Mouse (Mus musculus) MEL (cell line): ENCODE measurements around the gene Rab44. TPM values are rescaled to one million over a fixed set of nuclear protein-coding genes. Genes with fewer than 3 reads are reported as not detected.

Experiments
- DNase-seq: peaks from one replicate; pipeline ENCODE4 v3.0.0; 2011; ENCODE audit warnings: low read depth, low spot score
- H3K27ac ChIP-seq: 2 replicates; pipeline ENCODE4 v1.5.1; 2012; ENCODE audit warnings: low read depth, mild to moderate bottlenecking, control low read depth, low read length, moderate library complexity; ENCODE audit not compliant: control insufficient read depth
- H3K27me3 ChIP-seq, 2 experiments: fragments of 150-350 bp in 1 of 2; sonication (generic) in 1 of 2; 2 replicates each; pipeline ENCODE4 v1.6.1; 2012; ENCODE audit warnings: low read length in 2 of 2, mild to moderate bottlenecking in 2 of 2, improper control_type of control experiment in 1 of 2, moderate library complexity in 1 of 2; ENCODE audit not compliant: insufficient read depth in 2 of 2, control insufficient read depth in 1 of 2
- H3K36me3 ChIP-seq, 2 experiments: 2 replicates each; pipeline ENCODE4 v1.6.1; 2012 to 2014; ENCODE audit warnings: low read length in 2 of 2, improper control_type of control experiment in 1 of 2, inconsistent platforms in 1 of 2, mild to moderate bottlenecking in 1 of 2; ENCODE audit not compliant: insufficient read depth in 2 of 2, control insufficient read depth in 1 of 2
- H3K4me1 ChIP-seq, 2 experiments: fragments of 150-350 bp in 1 of 2; sonication (generic) in 1 of 2; 2 replicates each; pipeline ENCODE4 v1.6.1; 2012; ENCODE audit warnings: low read length in 2 of 2, improper control_type of control experiment in 1 of 2, mild to moderate bottlenecking in 1 of 2; ENCODE audit not compliant: insufficient read depth in 2 of 2, control insufficient read depth in 1 of 2
- H3K4me3 ChIP-seq, 2 experiments: fragments of 150-350 bp in 1 of 2; sonication (generic) in 1 of 2; 2 replicates each; pipeline ENCODE4 v1.5.1; 2012; ENCODE audit warnings: low read depth in 2 of 2, low read length in 2 of 2, mild to moderate bottlenecking in 2 of 2, moderate library complexity in 2 of 2, control low read depth in 1 of 2, improper control_type of control experiment in 1 of 2; ENCODE audit not compliant: control insufficient read depth in 1 of 2, insufficient read depth in 1 of 2
- H3K79me2 ChIP-seq: 2 replicates; pipeline ENCODE4 v1.6.1; 2012; ENCODE audit warnings: mild to moderate bottlenecking, low read length, moderate library complexity; ENCODE audit not compliant: control insufficient read depth, poor library complexity, insufficient read depth
- H3K9ac ChIP-seq: 2 replicates; pipeline ENCODE4 v1.6.1; 2012; ENCODE audit warnings: low read depth, mild to moderate bottlenecking, control low read depth, low read length, moderate library complexity; ENCODE audit not compliant: control insufficient read depth, poor library complexity, severe bottlenecking
- H3K9me3 ChIP-seq: fragments of 150-350 bp; sonication (generic); replicated peaks from 2 replicates; pipeline ENCODE4 v1.6.1; 2012; ENCODE audit warnings: mild to moderate bottlenecking, low read length, improper control_type of control experiment, moderate library complexity; ENCODE audit not compliant: insufficient read depth
- CHD1 ChIP-seq: IDR thresholded peaks from 2 replicates; pipeline ENCODE4 v1.6.1; 2012; ENCODE audit warnings: low read depth, mild to moderate bottlenecking, inconsistent platforms, low read length, improper control_type of control experiment
- CHD2 ChIP-seq: IDR thresholded peaks from 2 replicates; pipeline ENCODE4 v1.6.1; 2011; ENCODE audit warnings: low read length, improper control_type of control experiment
- CTCF ChIP-seq, 3 experiments: IDR thresholded peaks in 2 of 3; conservative IDR thresholded peaks in 1 of 3; 2 replicates each; pipeline ENCODE4 v1.5.1; 2011 to 2012; ENCODE audit warnings: low read length in 3 of 3, low read depth in 2 of 3, mild to moderate bottlenecking in 2 of 3, improper control_type of control experiment in 1 of 3, inconsistent platforms in 1 of 3, mixed read lengths in 1 of 3, moderate library complexity in 1 of 3; ENCODE audit not compliant: control insufficient read depth in 1 of 3, insufficient read depth in 1 of 3, poor library complexity in 1 of 3, severe bottlenecking in 1 of 3
- E2F4 ChIP-seq: IDR thresholded peaks from 2 replicates; pipeline ENCODE4 v1.6.1; 2011; ENCODE audit warnings: low read depth, low read length, improper control_type of control experiment, borderline replicate concordance
- ETS1 ChIP-seq: IDR thresholded peaks from 2 replicates; pipeline ENCODE4 v1.6.1; 2012; ENCODE audit warnings: low read depth, mild to moderate bottlenecking, inconsistent platforms, low read length, improper control_type of control experiment, moderate library complexity
- KAT2A ChIP-seq: conservative IDR thresholded peaks from 2 replicates; pipeline ENCODE4 v1.6.1; 2012; ENCODE audit warnings: low read depth, low read length, improper control_type of control experiment, inconsistent platforms
- MAFK ChIP-seq: IDR thresholded peaks from 2 replicates; pipeline ENCODE4 v1.6.1; 2011; ENCODE audit warnings: low read depth, mild to moderate bottlenecking, low read length, improper control_type of control experiment, borderline replicate concordance
- MAZ ChIP-seq: IDR thresholded peaks from 2 replicates; pipeline ENCODE4 v1.6.1; 2012; ENCODE audit warnings: low read depth, mild to moderate bottlenecking, inconsistent platforms, low read length, improper control_type of control experiment
- MEF2A ChIP-seq: IDR thresholded peaks from 2 replicates; pipeline ENCODE4 v1.6.1; 2014; ENCODE audit warnings: low read depth, mild to moderate bottlenecking, inconsistent platforms, low read length, improper control_type of control experiment; ENCODE audit not compliant: poor library complexity, insufficient replicate concordance, severe bottlenecking; ENCODE audit errors: extremely low read depth
- MXI1 ChIP-seq: IDR thresholded peaks from 2 replicates; pipeline ENCODE4 v1.6.1; 2011; ENCODE audit warnings: mild to moderate bottlenecking, low read depth, low read length, improper control_type of control experiment
- MYC ChIP-seq: IDR thresholded peaks from 2 replicates; pipeline ENCODE4 v1.6.1; 2011; ENCODE audit warnings: low read depth, mild to moderate bottlenecking, low read length, improper control_type of control experiment, moderate library complexity
- NELFE ChIP-seq: IDR thresholded peaks from 2 replicates; pipeline ENCODE4 v1.6.1; 2011; ENCODE audit warnings: low read depth, low read length, improper control_type of control experiment
- POLR2A ChIP-seq, 2 experiments: IDR thresholded peaks; 2 replicates each; pipeline ENCODE4 v1.6.1; 2011 to 2012; ENCODE audit warnings: low read length in 2 of 2, mild to moderate bottlenecking in 2 of 2, control low read depth in 1 of 2, improper control_type of control experiment in 1 of 2, low read depth in 1 of 2, moderate library complexity in 1 of 2; ENCODE audit not compliant: control insufficient read depth in 1 of 2, insufficient read depth in 1 of 2, poor library complexity in 1 of 2
- SIN3A ChIP-seq: IDR thresholded peaks from 2 replicates; pipeline ENCODE4 v1.6.1; 2012; ENCODE audit warnings: low read length, improper control_type of control experiment, inconsistent platforms
- TCF12 ChIP-seq: IDR thresholded peaks from 2 replicates; pipeline ENCODE4 v1.6.1; 2014; ENCODE audit warnings: low read depth, mild to moderate bottlenecking, inconsistent platforms, low read length, improper control_type of control experiment, moderate library complexity
- UBTF ChIP-seq: IDR thresholded peaks from 2 replicates; pipeline ENCODE4 v1.6.1; 2012; ENCODE audit warnings: low read depth, mild to moderate bottlenecking, inconsistent platforms, low read length, improper control_type of control experiment, moderate library complexity, borderline replicate concordance; ENCODE audit not compliant: insufficient read depth
- USF2 ChIP-seq, 2 experiments: IDR thresholded peaks; 2 replicates each; pipeline ENCODE4 v1.6.1; 2011 to 2012; ENCODE audit warnings: improper control_type of control experiment in 2 of 2, low read length in 2 of 2, borderline replicate concordance in 1 of 2, inconsistent platforms in 1 of 2, low read depth in 1 of 2, mild to moderate bottlenecking in 1 of 2; ENCODE audit not compliant: insufficient read depth in 1 of 2
- polyA plus RNA-seq, 2 experiments: library from polyadenylated mRNA; stranded (reverse) in 1 of 2; unstranded in 1 of 2; fragments of >175 nt in 1 of 2; fragments of >200 nt in 1 of 2; gene quantifications; 2 replicates each; pipeline versions ENCODE4 v1.2.1 to v1.2.4; 2012; ENCODE audit warnings: low replicate concordance in 2 of 2, low read depth in 1 of 2; ENCODE audit not compliant: insufficient read length in 2 of 2, insufficient read depth in 1 of 2, missing spikeins in 1 of 2
- total RNA-seq: library from RNA; depleted of rRNA; stranded (reverse); fragments of 300-350 nt; gene quantifications from 2 replicates; pipeline ENCODE4 v1.2.3, GENCODE M21; 2012

The Rab44 gene
- total and polyA plus RNA-seq, 3 experiments: 7.0 to 9.5 TPM; not detected in 1

GRCm38 (mm10) chr17:29093110-29093952, 20.6 kb upstream of the Rab44 start (continued):
- TF ChIP-seq USF2 (IDR thresholded peaks at IDR 0.05; ENCODE audit: borderline replicate concordance in 1 of 2, insufficient read depth in 1 of 2, low read depth in 1 of 2, low read length in 2 of 2) (no peak), CTCF (IDR thresholded peaks at IDR 0.05 in 2 of 3, conservative IDR thresholded peaks at IDR 0.05 in 1 of 3; ENCODE audit: control insufficient read depth in 1 of 3, insufficient read depth in 1 of 3, low read depth in 2 of 3, low read length in 3 of 3, poor library complexity in 1 of 3, severe bottlenecking in 1 of 3) (no peak), SIN3A (peak; percentile 10; the same call in 1 of the 2 replicates), E2F4 (no peak), NELFE (peak; percentile 95), MAFK (no peak), ETS1 (peak; percentile 36; the same call in 1 of the 2 replicates), POLR2A (IDR thresholded peaks at IDR 0.05; ENCODE audit: control insufficient read depth in 1 of 2, insufficient read depth in 1 of 2, low read depth in 1 of 2, low read length in 2 of 2, poor library complexity in 1 of 2) (peak; percentile 96 to 99), UBTF (no peak), CHD1 (no peak), CHD2 (peak; percentile 50), MEF2A (no peak), TCF12 (no peak), MYC (no peak), MXI1 (0 out of 2 replicates have a peak, but pooled peaks have one; percentile 8)

GRCm38 (mm10) chr17:29093961-29094309, 20.0 kb upstream of the Rab44 start:
- H3K27me3 ChIP-seq: no peaks in the 10 kb centered on the region

More at GRCm38 (mm10) chr17:29093961-29094309, 20.0 kb upstream of the Rab44 start:
- Histone ChIP-seq H3K36me3 (peaks cover 0 to 9% of the 10 kb centered on the region in 2 experiments; a peak in 2 of 4 replicates), H3K4me3 (peak overlapping the region; percentile 61 to 76), H3K4me1 (peaks cover 0 to 10% of the 10 kb centered on the region in 2 experiments; a peak in 3 of 4 replicates), H3K79me2 (peaks cover 11% of the 10 kb centered on the region), H3K9me3 (no peaks in the 10 kb centered on the region), H3K27ac (no peak overlapping the region), H3K9ac (peak overlapping the region; percentile 79)
- no peak for DNase-seq
- no peak for TF ChIP-seq KAT2A
- 0 out of 2 replicates have a peak, but pooled peaks have one; percentile 12 for TF ChIP-seq MAZ
